Mouse (Mus musculus): ENCODE results near the gene Gigyf1. TPM values are rescaled to one million over a fixed set of nuclear protein-coding genes. Genes with fewer than 3 reads are reported as not detected.

Gigyf1 gene
- total and polyA plus RNA-seq, 3 experiments: 0.98 to 12.3 (median 5.9) TPM

DNA sequence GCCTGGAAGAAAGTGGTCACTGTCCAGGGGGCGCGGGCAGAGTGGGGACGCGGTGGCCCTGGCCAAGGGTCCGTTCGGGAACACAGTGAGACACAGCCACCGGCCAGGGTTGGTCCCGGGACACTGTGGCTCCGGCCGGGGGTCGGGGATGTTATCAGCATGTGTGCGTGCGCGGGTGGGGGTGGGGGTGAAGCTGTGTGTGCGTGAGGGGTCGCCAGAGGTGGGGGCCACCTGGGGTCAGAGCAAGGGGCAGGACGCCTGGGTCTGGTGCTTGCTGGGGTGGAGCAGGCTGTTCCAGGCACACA, 32.5 kb upstream of the Gigyf1 start:
- dilution Hi-C loops (cut with MboI; ENCODE audit: extremely low pct_ligation_motif_present, extremely low pct_unique_long_range_greater_than_20kb, low sequenced_read_pairs) (no loop called here), in situ Hi-C loops (cut with MboI; ENCODE audit: low pct_ligation_motif_present, low pct_unique_long_range_greater_than_20kb, low sequenced_read_pairs) (loop anchor here (10.0 kb wide), 1 partner anchor 151 kb away; the partner anchor contains the start of gene Slc12a9)
- H3K4me2 ChIP-seq (ENCODE audit: insufficient read depth, low read depth, poor library complexity, severe bottlenecking): no peak overlapping the region

DNA sequence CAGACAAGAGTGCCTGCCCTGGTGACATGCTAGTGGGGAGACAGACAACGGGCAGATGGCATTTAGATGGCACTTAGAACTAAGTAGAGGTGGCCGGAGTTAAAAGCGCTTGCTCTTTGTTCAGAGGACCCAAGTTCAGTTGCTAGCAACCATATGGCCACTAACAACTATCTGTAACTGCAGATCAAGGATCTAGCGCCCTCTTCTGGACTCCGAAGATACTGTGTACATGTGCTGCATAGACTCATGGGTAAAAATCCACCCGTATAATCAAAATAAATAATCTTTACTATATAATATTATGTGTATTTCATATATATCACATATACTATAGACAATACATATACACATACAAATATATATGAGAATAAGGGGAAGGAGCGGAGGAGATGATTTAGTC, 30.7 kb upstream of the Gigyf1 start:
- in situ Hi-C loops (cut with MboI; ENCODE audit: low pct_ligation_motif_present, low pct_unique_long_range_greater_than_20kb, low sequenced_read_pairs): loop anchor here (10.0 kb wide), 1 partner anchor 153 kb away; the partner anchor contains the start of gene Slc12a9
- H3K4me2 ChIP-seq (ENCODE audit: insufficient read depth, low read depth, poor library complexity, severe bottlenecking): no peak overlapping the region
- H3K4me1 ChIP-seq (ENCODE audit: control insufficient read depth in 1 of 2, insufficient read depth in 2 of 2): no peaks in the 10 kb centered on the region; a peak in 1 of 4 replicates
- peak; percentile 29 for DNase-seq (ENCODE audit: extremely low read depth)
- H3K79me2 ChIP-seq (replicated peaks; ENCODE audit: control insufficient read depth, extremely low read depth, insufficient read depth, poor library complexity, severe bottlenecking): no peaks in the 10 kb centered on the region
- dilution Hi-C loops (cut with MboI; ENCODE audit: extremely low pct_ligation_motif_present, extremely low pct_unique_long_range_greater_than_20kb, low sequenced_read_pairs): no loop called here
- peaks cover 60% of the 10 kb centered on the region for H3K27me3 ChIP-seq (replicated peaks)
- H3K9me3 ChIP-seq (replicated peaks; ENCODE audit: low read length): peaks cover 3% of the 10 kb centered on the region
- TF ChIP-seq IRF4 (IDR thresholded peaks at IDR 0.05; ENCODE audit: low read depth, low read length) (no peak), MAX (IDR thresholded peaks at IDR 0.05; ENCODE audit: low read length) (no peak), RAD21 (IDR thresholded peaks at IDR 0.05; ENCODE audit: low read depth, low read length) (no peak; the same call in none of the 2 replicates), ETS1 (conservative IDR thresholded peaks at IDR 0.05; ENCODE audit: low read depth, low read length) (no peak), KAT2A (IDR thresholded peaks at IDR 0.05; ENCODE audit: insufficient replicate concordance, low read length) (no peak), CTCF (conservative IDR thresholded peaks at IDR 0.05 in 1 of 2, IDR thresholded peaks at IDR 0.05 in 1 of 2; ENCODE audit: low read depth in 2 of 2, low read length in 2 of 2) (peak in 1 of 2 experiments; percentile 29; a peak in 1 of 4 replicates)
- H3K4me3 ChIP-seq (replicated peaks in 1 of 3; ENCODE audit: low read depth in 2 of 3, low read length in 2 of 3, poor library complexity in 1 of 3): no peak overlapping the region
- H3K27ac ChIP-seq (ENCODE audit: insufficient read depth, low read depth): no peak overlapping the region
- no peaks in the 10 kb centered on the region for H3K36me3 ChIP-seq (replicated peaks in 1 of 2; ENCODE audit: control insufficient read depth in 1 of 2, insufficient read depth in 1 of 2, low read length in 1 of 2)
- no peak overlapping the region for H3K9ac ChIP-seq (ENCODE audit: insufficient read depth, low read depth)

More for the DNA sequence above, 32.5 kb upstream of the Gigyf1 start:
- Histone ChIP-seq H3K79me2 (replicated peaks; ENCODE audit: control insufficient read depth, extremely low read depth, insufficient read depth, poor library complexity, severe bottlenecking) (no peaks in the 10 kb centered on the region), H3K4me3 (replicated peaks in 1 of 3; ENCODE audit: low read depth in 2 of 3, low read length in 2 of 3, poor library complexity in 1 of 3) (no peak overlapping the region), H3K4me1 (ENCODE audit: control insufficient read depth in 1 of 2, insufficient read depth in 2 of 2) (peaks cover 0 to 4% of the 10 kb centered on the region in 2 experiments; a peak in 1 of 4 replicates), H3K9me3 (replicated peaks; ENCODE audit: low read length) (peaks cover 3% of the 10 kb centered on the region), H3K27ac (ENCODE audit: insufficient read depth, low read depth) (no peak overlapping the region), H3K9ac (ENCODE audit: insufficient read depth, low read depth) (no peak overlapping the region), H3K36me3 (replicated peaks in 1 of 2; ENCODE audit: control insufficient read depth in 1 of 2, insufficient read depth in 1 of 2, low read length in 1 of 2) (no peaks in the 10 kb centered on the region), H3K27me3 (replicated peaks) (peaks cover 61% of the 10 kb centered on the region)
- TF ChIP-seq USF1 (IDR thresholded peaks at IDR 0.05; ENCODE audit: low read depth, low read length) (no peak), NELFE (IDR thresholded peaks at IDR 0.05; ENCODE audit: low read depth, low read length) (no peak), SIN3A (IDR thresholded peaks at IDR 0.05; ENCODE audit: low read length) (no peak), HCFC1 (IDR thresholded peaks at IDR 0.05; ENCODE audit: low read depth, low read length) (no peak), RCOR1 (conservative IDR thresholded peaks at IDR 0.05; ENCODE audit: low read depth, low read length) (no peak)
- DNase-seq (ENCODE audit: extremely low read depth): no peak

DNA sequence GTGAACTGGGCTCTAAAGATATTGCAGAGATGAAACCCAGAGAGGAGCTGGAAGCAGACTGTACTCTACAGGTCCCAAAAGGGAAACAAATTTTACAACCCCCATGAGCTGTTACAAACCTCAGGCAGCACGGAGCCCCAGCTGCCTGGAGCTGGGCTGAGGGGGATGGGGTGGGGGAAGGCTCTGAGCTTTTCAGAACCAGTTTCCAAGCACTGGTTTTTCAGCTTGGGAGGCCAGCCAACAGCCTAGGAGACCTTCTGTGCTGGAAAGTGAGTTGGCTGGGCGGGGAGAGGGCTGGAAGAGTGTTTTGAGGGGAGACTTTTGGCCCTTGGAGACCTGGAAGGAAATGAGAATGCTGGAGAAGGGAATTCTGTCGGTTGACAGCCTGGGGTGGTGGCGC, 26.8 kb upstream of the Gigyf1 start:
- in situ Hi-C loops (cut with MboI; ENCODE audit: low pct_ligation_motif_present, low pct_unique_long_range_greater_than_20kb, low sequenced_read_pairs): no loop called here
- Histone ChIP-seq H3K36me3 (replicated peaks in 1 of 2; ENCODE audit: control insufficient read depth in 1 of 2, insufficient read depth in 1 of 2, low read length in 1 of 2) (no peaks in the 10 kb centered on the region), H3K9me3 (replicated peaks; ENCODE audit: low read length) (peaks cover 3% of the 10 kb centered on the region), H3K27me3 (replicated peaks) (peaks cover 40% of the 10 kb centered on the region), H3K79me2 (replicated peaks; ENCODE audit: control insufficient read depth, extremely low read depth, insufficient read depth, poor library complexity, severe bottlenecking) (no peaks in the 10 kb centered on the region), H3K9ac (ENCODE audit: insufficient read depth, low read depth) (no peak overlapping the region), H3K4me3 (replicated peaks in 1 of 3; ENCODE audit: low read depth in 2 of 3, low read length in 2 of 3, poor library complexity in 1 of 3) (no peak overlapping the region), H3K4me2 (ENCODE audit: insufficient read depth, low read depth, poor library complexity, severe bottlenecking) (no peak overlapping the region), H3K4me1 (ENCODE audit: control insufficient read depth in 1 of 2, insufficient read depth in 2 of 2) (no peaks in the 10 kb centered on the region; a peak in 1 of 4 replicates), H3K27ac (ENCODE audit: insufficient read depth, low read depth) (no peak overlapping the region)
- TF ChIP-seq ZKSCAN1 (IDR thresholded peaks at IDR 0.05; ENCODE audit: borderline replicate concordance, low read depth, low read length) (no peak), SMC3 (IDR thresholded peaks at IDR 0.05; ENCODE audit: low read depth, low read length) (no peak), MAX (IDR thresholded peaks at IDR 0.05; ENCODE audit: low read length) (no peak), CHD1 (IDR thresholded peaks at IDR 0.05; ENCODE audit: low read depth, low read length) (no peak), RCOR1 (conservative IDR thresholded peaks at IDR 0.05; ENCODE audit: low read depth, low read length) (no peak), UBTF (IDR thresholded peaks at IDR 0.05; ENCODE audit: low read depth, low read length) (no peak), GABPA (IDR thresholded peaks at IDR 0.05; ENCODE audit: insufficient replicate concordance, low read depth, low read length) (no peak), TBP (conservative IDR thresholded peaks at IDR 0.05; ENCODE audit: low read depth, low read length) (no peak), CHD2 (IDR thresholded peaks at IDR 0.05; ENCODE audit: low read length) (no peak), PAX5 (IDR thresholded peaks at IDR 0.05; ENCODE audit: low read length) (no peak), NRF1 (IDR thresholded peaks at IDR 0.05; ENCODE audit: low read depth, low read length) (no peak), JUN (IDR thresholded peaks at IDR 0.05; ENCODE audit: insufficient read depth, low read depth, low read length) (no peak), HCFC1 (IDR thresholded peaks at IDR 0.05; ENCODE audit: low read depth, low read length) (no peak), E2F4 (IDR thresholded peaks at IDR 0.05; ENCODE audit: insufficient replicate concordance, low read depth, low read length) (no peak)
- no peak for DNase-seq (ENCODE audit: extremely low read depth)
- dilution Hi-C loops (cut with MboI; ENCODE audit: extremely low pct_ligation_motif_present, extremely low pct_unique_long_range_greater_than_20kb, low sequenced_read_pairs): no loop called here
